9 mouse cellular contexts compared by ENCODE assay signal in genomic region chr2:181663298-181663630, GRCm38 (mm10). TPM values are rescaled to one million over a fixed set of nuclear protein-coding genes. Genes with fewer than 3 reads are reported as not detected.
DNase-seq lines count a peak whose midpoint lies in the region; ATAC-seq and TF ChIP-seq lines count a peak whose summit lies in the region.
"Had no signal": no experiment of that assay in that cellular context is flagged by ENCODE, and none has a peak within 500 bp of the region (broad histone marks: within the 10 kb centered on the region; RNA-seq: fewer than 3 reads in every experiment).

No protein-coding gene starts in this region.

- 16% methylated on average over 4 of the region's 4 CpGs for WGBS in intestine, embryonic 15.5 days
- WGBS in intestine, postnatal 0 days, result 33% methylated on average over 4 of the region's 4 CpGs
- WGBS in kidney, postnatal 0 days, result 14% methylated on average over 4 of the region's 4 CpGs
- WGBS in lung, embryonic 16.5 days, result 9% methylated on average over 4 of the region's 4 CpGs
- WGBS in forebrain, embryonic 12.5 days, result 41% methylated on average over 4 of the region's 4 CpGs

- no peak overlapping the region for H3K9ac ChIP-seq in intestine, embryonic 15.5 days
- H3K9ac ChIP-seq in intestine, postnatal 0 days (ENCODE audit: low read depth, low read length), result no peak overlapping the region
- no peak overlapping the region for H3K9ac ChIP-seq in kidney, postnatal 0 days (ENCODE audit: low read depth, low read length)
- H3K9ac ChIP-seq in lung, embryonic 16.5 days (ENCODE audit: low read length), result no peak overlapping the region
- no peak overlapping the region for H3K9ac ChIP-seq in forebrain, embryonic 12.5 days

- H3K27me3 ChIP-seq in intestine, embryonic 15.5 days (replicated peaks), result peaks cover 11% of the 10 kb centered on the region
- H3K27me3 ChIP-seq in intestine, postnatal 0 days (replicated peaks; ENCODE audit: control insufficient read depth, insufficient read depth, low read length), result peaks cover 46% of the 10 kb centered on the region
- no peaks in the 10 kb centered on the region for H3K27me3 ChIP-seq in kidney, postnatal 0 days (ENCODE audit: insufficient read depth, low read length)
- no peaks in the 10 kb centered on the region for H3K27me3 ChIP-seq in lung, embryonic 16.5 days (ENCODE audit: control insufficient read depth, insufficient read depth, low read depth, low read length)
- peaks cover 8% of the 10 kb centered on the region for H3K27me3 ChIP-seq in forebrain, embryonic 12.5 days

- peak; percentile 83 for DNase-seq in heart, adult 8-10 months (ENCODE audit: low spot score)
- DNase-seq in kidney, postnatal 0 days (ENCODE audit: low spot score), result peak; percentile 32

- no peak overlapping the region for H3K4me3 ChIP-seq in intestine, embryonic 15.5 days (replicated peaks)
- H3K4me3 ChIP-seq in intestine, postnatal 0 days (ENCODE audit: low read depth, low read length), result no peak overlapping the region
- no peak overlapping the region for H3K4me3 ChIP-seq in kidney, postnatal 0 days (replicated peaks; ENCODE audit: low read depth, low read length)
- no peak overlapping the region for H3K4me3 ChIP-seq in lung, embryonic 16.5 days (ENCODE audit: low read length)
- no peak overlapping the region for H3K4me3 ChIP-seq in forebrain, embryonic 12.5 days (replicated peaks)

- no peaks in the 10 kb centered on the region; the same call in 1 of the 2 replicates for H3K4me1 ChIP-seq in intestine, embryonic 15.5 days (replicated peaks)
- H3K4me1 ChIP-seq in intestine, postnatal 0 days (replicated peaks; ENCODE audit: control insufficient read depth, insufficient read depth, low read length), result no peaks in the 10 kb centered on the region
- H3K4me1 ChIP-seq in kidney, postnatal 0 days (replicated peaks; ENCODE audit: insufficient read depth, low read length), result no peaks in the 10 kb centered on the region
- H3K4me1 ChIP-seq in lung, embryonic 16.5 days (replicated peaks; ENCODE audit: control insufficient read depth, insufficient read depth, low read length), result peaks cover 3% of the 10 kb centered on the region
- H3K4me1 ChIP-seq in forebrain, embryonic 12.5 days, result peaks cover 11% of the 10 kb centered on the region; the same call in 1 of the 2 replicates

- no peak for ATAC-seq in intestine, embryonic 15.5 days
- no peak for ATAC-seq in intestine, postnatal 0 days
- ATAC-seq in kidney, postnatal 0 days (replicated peaks; ENCODE audit: low FRiP score, low read depth), result peak; percentile 10; the same call in 1 of the 2 replicates
- peak; percentile 70 for ATAC-seq in lung, embryonic 16.5 days (ENCODE audit: low read depth)
- no peak for ATAC-seq in forebrain, embryonic 12.5 days (ENCODE audit: low FRiP score)
- no peak for ATAC-seq in cerebellum, adult (ENCODE audit: insufficient number of reproducible peaks, low FRiP score, low TSS enrichment)
- no peak for ATAC-seq in erythroblast, adult 5-6 weeks (replicated peaks; ENCODE audit: low FRiP score, poor library complexity, severe bottlenecking)

- TF ChIP-seq CTCF in intestine, postnatal 0 days (IDR thresholded peaks at IDR 0.05; ENCODE audit: low read depth), result no peak
- TF ChIP-seq CTCF in kidney, postnatal 0 days (IDR thresholded peaks at IDR 0.05; ENCODE audit: low read depth), result no peak

- no peaks in the 10 kb centered on the region for H3K36me3 ChIP-seq in intestine, embryonic 15.5 days
- H3K36me3 ChIP-seq in intestine, postnatal 0 days (ENCODE audit: control insufficient read depth, insufficient read depth), result peaks cover 6% of the 10 kb centered on the region; the same call in 1 of the 2 replicates
- no peaks in the 10 kb centered on the region for H3K36me3 ChIP-seq in kidney, postnatal 0 days (ENCODE audit: insufficient read depth, low read length)
- H3K36me3 ChIP-seq in lung, embryonic 16.5 days (ENCODE audit: control insufficient read depth, insufficient read depth, low read length), result no peaks in the 10 kb centered on the region
- H3K36me3 ChIP-seq in forebrain, embryonic 12.5 days (replicated peaks), result no peaks in the 10 kb centered on the region

- no peak overlapping the region for H3K4me2 ChIP-seq in intestine, embryonic 15.5 days (replicated peaks)
- H3K4me2 ChIP-seq in intestine, postnatal 0 days (replicated peaks; ENCODE audit: low read depth), result no peak overlapping the region
- no peak overlapping the region for H3K4me2 ChIP-seq in kidney, postnatal 0 days (ENCODE audit: low read length)
- H3K4me2 ChIP-seq in lung, embryonic 16.5 days (ENCODE audit: low read depth, low read length), result no peak overlapping the region
- no peak overlapping the region for H3K4me2 ChIP-seq in forebrain, embryonic 12.5 days

- H3K9me3 ChIP-seq in intestine, embryonic 15.5 days, result no peaks in the 10 kb centered on the region
- no peaks in the 10 kb centered on the region for H3K9me3 ChIP-seq in intestine, postnatal 0 days (ENCODE audit: control insufficient read depth)
- no peaks in the 10 kb centered on the region for H3K9me3 ChIP-seq in kidney, postnatal 0 days (replicated peaks; ENCODE audit: low read length)
- no peaks in the 10 kb centered on the region for H3K9me3 ChIP-seq in lung, embryonic 16.5 days (ENCODE audit: control insufficient read depth, low read length)
- no peaks in the 10 kb centered on the region for H3K9me3 ChIP-seq in forebrain, embryonic 12.5 days

- peak overlapping the region; percentile 4; the same call in 1 of the 2 replicates for H3K27ac ChIP-seq in intestine, embryonic 15.5 days
- no peak overlapping the region for H3K27ac ChIP-seq in intestine, postnatal 0 days (ENCODE audit: low read depth, low read length)
- H3K27ac ChIP-seq in kidney, postnatal 0 days, result peak overlapping the region; percentile 74
- H3K27ac ChIP-seq in lung, embryonic 16.5 days (ENCODE audit: low read length), result peak overlapping the region; percentile 86
- no peak overlapping the region for H3K27ac ChIP-seq in forebrain, embryonic 12.5 days

RNA-seq across cellular contexts. Expression of gene Gm29797, which starts 6.4 kb away (rescaled TPM):
- 1.3 and 3.1 TPM in 2 replicates for polyA plus RNA-seq in intestine, embryonic 15.5 days (2015; fragmentation: Nextera tagmentation; extraction: Ambion mirVana)
- 0.26 and 0.55 TPM in 2 replicates for polyA plus RNA-seq in intestine, postnatal 0 days (2015; fragmentation: Nextera tagmentation; extraction: Ambion mirVana)
- total RNA-seq in heart, adult 8-10 months (2022), result not detected
- polyA plus RNA-seq in kidney, postnatal 0 days (2015; fragmentation: Nextera tagmentation; extraction: Ambion mirVana), result not detected in 2 replicates
- polyA plus RNA-seq in lung, embryonic 16.5 days (2015; fragmentation: Nextera tagmentation; extraction: Ambion mirVana), result 0.21 and 0.49 TPM in 2 replicates
- polyA plus RNA-seq in forebrain, embryonic 12.5 days (2016; fragmentation: Nextera tagmentation; extraction: Ambion mirVana), result 0.28 TPM in 1 of 2 replicates, not detected in the other
- total RNA-seq in erythroblast, adult 5-6 weeks (2015; ENCODE audit: low replicate concordance), result not detected in 2 replicates
- not detected in 2 replicates for total RNA-seq in erythroblast, adult 5-6 weeks (2017; ENCODE audit: low replicate concordance)
- total RNA-seq: gastrocnemius, adult 18-20 months had no signal

RNA-seq across cellular contexts. Expression of gene Sox18, which starts 8.2 kb away (rescaled TPM):
- 28.0 and 29.0 TPM in 2 replicates for polyA plus RNA-seq in intestine, embryonic 15.5 days (2015; fragmentation: Nextera tagmentation; extraction: Ambion mirVana)
- polyA plus RNA-seq in intestine, postnatal 0 days (2015; fragmentation: Nextera tagmentation; extraction: Ambion mirVana), result 24.7 and 28.5 TPM in 2 replicates
- total RNA-seq in heart, adult 8-10 months (2022), result 10 to 100 TPM; 21.4 to 53.8 (median 48.1) TPM
- 56.6 and 62.2 TPM in 2 replicates for polyA plus RNA-seq in kidney, postnatal 0 days (2015; fragmentation: Nextera tagmentation; extraction: Ambion mirVana)
- 84.1 and 84.8 TPM in 2 replicates for polyA plus RNA-seq in lung, embryonic 16.5 days (2015; fragmentation: Nextera tagmentation; extraction: Ambion mirVana)
- 14.1 and 15.2 TPM in 2 replicates for polyA plus RNA-seq in forebrain, embryonic 12.5 days (2016; fragmentation: Nextera tagmentation; extraction: Ambion mirVana)
- total RNA-seq in erythroblast, adult 5-6 weeks (2015; ENCODE audit: low replicate concordance), result not detected in 2 replicates
- total RNA-seq in erythroblast, adult 5-6 weeks (2017; ENCODE audit: low replicate concordance), result not detected in 2 replicates

RNA-seq across cellular contexts. Expression of gene Tcea2, which starts 16.8 kb away (rescaled TPM):
- polyA plus RNA-seq in intestine, embryonic 15.5 days (2015; fragmentation: Nextera tagmentation; extraction: Ambion mirVana), result 14.9 and 15.7 TPM in 2 replicates
- polyA plus RNA-seq in intestine, postnatal 0 days (2015; fragmentation: Nextera tagmentation; extraction: Ambion mirVana), result 6.8 and 8.0 TPM in 2 replicates
- 1 to 10 TPM; 5.3 to 8.0 (median 7.2) TPM for total RNA-seq in heart, adult 8-10 months (2022)
- polyA plus RNA-seq in kidney, postnatal 0 days (2015; fragmentation: Nextera tagmentation; extraction: Ambion mirVana), result 22.6 and 23.4 TPM in 2 replicates
- polyA plus RNA-seq in lung, embryonic 16.5 days (2015; fragmentation: Nextera tagmentation; extraction: Ambion mirVana), result 19.3 and 19.7 TPM in 2 replicates
- polyA plus RNA-seq in forebrain, embryonic 12.5 days (2016; fragmentation: Nextera tagmentation; extraction: Ambion mirVana), result 23.2 and 28.2 TPM in 2 replicates
- not detected in 2 replicates for total RNA-seq in erythroblast, adult 5-6 weeks (2015; ENCODE audit: low replicate concordance)
- not detected in 2 replicates for total RNA-seq in erythroblast, adult 5-6 weeks (2017; ENCODE audit: low replicate concordance)

RNA-seq across cellular contexts. Expression of gene Rgs19, which starts 30.5 kb away (rescaled TPM):
- polyA plus RNA-seq in intestine, embryonic 15.5 days (2015; fragmentation: Nextera tagmentation; extraction: Ambion mirVana), result 37.4 and 39.4 TPM in 2 replicates
- 11.3 and 12.7 TPM in 2 replicates for polyA plus RNA-seq in intestine, postnatal 0 days (2015; fragmentation: Nextera tagmentation; extraction: Ambion mirVana)
- 1 to 10 TPM; 3.7 to 8.9 (median 4.9) TPM for total RNA-seq in heart, adult 8-10 months (2022)
- 38.9 and 41.7 TPM in 2 replicates for polyA plus RNA-seq in kidney, postnatal 0 days (2015; fragmentation: Nextera tagmentation; extraction: Ambion mirVana)
- polyA plus RNA-seq in lung, embryonic 16.5 days (2015; fragmentation: Nextera tagmentation; extraction: Ambion mirVana), result 59.8 and 63.4 TPM in 2 replicates
- polyA plus RNA-seq in forebrain, embryonic 12.5 days (2016; fragmentation: Nextera tagmentation; extraction: Ambion mirVana), result 47.5 and 47.6 TPM in 2 replicates
- 127 and 130 TPM in 2 replicates for total RNA-seq in erythroblast, adult 5-6 weeks (2015; ENCODE audit: low replicate concordance)
- total RNA-seq in erythroblast, adult 5-6 weeks (2017; ENCODE audit: low replicate concordance), result 29.4 and 41.5 TPM in 2 replicates

RNA-seq across cellular contexts. Expression of gene Lkaaear1, which starts 35.0 kb away (rescaled TPM):
- polyA plus RNA-seq in intestine, embryonic 15.5 days (2015; fragmentation: Nextera tagmentation; extraction: Ambion mirVana), result not detected in 2 replicates
- polyA plus RNA-seq in intestine, postnatal 0 days (2015; fragmentation: Nextera tagmentation; extraction: Ambion mirVana), result not detected in 2 replicates
- not detected for total RNA-seq in heart, adult 8-10 months (2022)
- not detected in 2 replicates for polyA plus RNA-seq in kidney, postnatal 0 days (2015; fragmentation: Nextera tagmentation; extraction: Ambion mirVana)
- not detected in 2 replicates for polyA plus RNA-seq in lung, embryonic 16.5 days (2015; fragmentation: Nextera tagmentation; extraction: Ambion mirVana)
- polyA plus RNA-seq in forebrain, embryonic 12.5 days (2016; fragmentation: Nextera tagmentation; extraction: Ambion mirVana), result not detected in 2 replicates
- not detected in 2 replicates for total RNA-seq in erythroblast, adult 5-6 weeks (2015; ENCODE audit: low replicate concordance)
- total RNA-seq in erythroblast, adult 5-6 weeks (2017; ENCODE audit: low replicate concordance), result not detected in 2 replicates
- total RNA-seq: gastrocnemius, adult 18-20 months had no signal

Comparison
In these comparisons a context has a peak if more than half of its experiments do, and no peak if none do; other contexts are left out.
1. H3K27ac ChIP-seq: peak in intestine, embryonic 15.5 days (single experiment), kidney, postnatal 0 days (single experiment) and lung, embryonic 16.5 days (single experiment); none in intestine, postnatal 0 days (single experiment) and forebrain, embryonic 12.5 days (single experiment).
2. ATAC-seq: peak in kidney, postnatal 0 days (single experiment) and lung, embryonic 16.5 days (single experiment); none in intestine, embryonic 15.5 days (single experiment), intestine, postnatal 0 days (single experiment), forebrain, embryonic 12.5 days (single experiment), cerebellum, adult (single experiment) and erythroblast, adult 5-6 weeks (single experiment).